Mouse (Mus musculus): ENCODE data around the gene Odf4. TPM values are rescaled to one million over a fixed set of nuclear protein-coding genes. Genes with fewer than 3 reads are reported as not detected.

Gene Odf4
- polyA plus RNA-seq, 1 experiment from 2014 or later = not detected

GRCm38 (mm10) chr11:68914566-68914965, 12.3 kb downstream of the Odf4 start:
- H3K27ac ChIP-seq (replicated peaks) = no peak overlapping the region
- H3K4me1 ChIP-seq = peaks cover 14% of the 10 kb centered on the region; the same call in 1 of the 2 replicates
- no peaks in the 10 kb centered on the region for H3K27me3 ChIP-seq
- H3K36me3 ChIP-seq = no peaks in the 10 kb centered on the region
- H3K4me3 ChIP-seq (replicated peaks) = no peak overlapping the region
- H3K4me2 ChIP-seq (replicated peaks) = no peak overlapping the region
- no peak for ATAC-seq (ENCODE audit: insufficient number of reproducible peaks, low FRiP score, low TSS enrichment, low read depth)
- H3K9me3 ChIP-seq (replicated peaks) = no peaks in the 10 kb centered on the region
- H3K9ac ChIP-seq = no peak overlapping the region
- 96% methylated on average over 4 of the region's 4 CpGs for WGBS

- no peak overlapping the region for H3K4me3 ChIP-seq (replicated peaks)
- 39% methylated on average over 14 of the region's 14 CpGs for WGBS
- H3K4me1 ChIP-seq = peaks cover 17% of the 10 kb centered on the region
- no peaks in the 10 kb centered on the region for H3K27me3 ChIP-seq
- no peaks in the 10 kb centered on the region for H3K9me3 ChIP-seq (replicated peaks)
- no peak overlapping the region for H3K9ac ChIP-seq
- no peaks in the 10 kb centered on the region for H3K36me3 ChIP-seq
- no peak for ATAC-seq (ENCODE audit: insufficient number of reproducible peaks, low FRiP score, low TSS enrichment, low read depth)
- H3K4me2 ChIP-seq (replicated peaks) = no peak overlapping the region
- H3K27ac ChIP-seq (replicated peaks) = peak overlapping the region; percentile 58
Observed at GRCm38 (mm10) chr11:68911531-68912177, 15.2 kb downstream of the Odf4 start.

GRCm38 (mm10) chr11:68908846-68909503, 17.9 kb downstream of the Odf4 start:
- 46% methylated on average over 7 of the region's 7 CpGs for WGBS
- ATAC-seq (ENCODE audit: insufficient number of reproducible peaks, low FRiP score, low TSS enrichment, low read depth) = no peak
- H3K36me3 ChIP-seq = peaks cover 23% of the 10 kb centered on the region
- H3K4me3 ChIP-seq (replicated peaks) = no peak overlapping the region
- no peaks in the 10 kb centered on the region for H3K27me3 ChIP-seq
- no peak overlapping the region for H3K9ac ChIP-seq
- H3K4me1 ChIP-seq = peaks cover 23% of the 10 kb centered on the region
- no peaks in the 10 kb centered on the region for H3K9me3 ChIP-seq (replicated peaks)
- no peak overlapping the region for H3K4me2 ChIP-seq (replicated peaks)
- H3K27ac ChIP-seq (replicated peaks) = no peak overlapping the region

- Histone ChIP-seq H3K27ac (replicated peaks) (no peak overlapping the region), H3K9me3 (replicated peaks) (no peaks in the 10 kb centered on the region), H3K27me3 (no peaks in the 10 kb centered on the region), H3K36me3 (peaks cover 37% of the 10 kb centered on the region), H3K4me3 (replicated peaks) (no peak overlapping the region), H3K4me2 (replicated peaks) (no peak overlapping the region), H3K9ac (no peak overlapping the region), H3K4me1 (peaks cover 31% of the 10 kb centered on the region)
- ATAC-seq (ENCODE audit: insufficient number of reproducible peaks, low FRiP score, low TSS enrichment, low read depth) = no peak
- 81% methylated on average over 3 of the region's 3 CpGs for WGBS
Observed at GRCm38 (mm10) chr11:68907251-68907650, 19.6 kb downstream of the Odf4 start.

- Histone ChIP-seq H3K4me1 (peaks cover 23% of the 10 kb centered on the region), H3K36me3 (peaks cover 37% of the 10 kb centered on the region)
Observed at GRCm38 (mm10) chr11:68906461-68906790, 20.5 kb downstream of the Odf4 start.

GRCm38 (mm10) chr11:68905665-68906460, 21.0 kb downstream of the Odf4 start:
- no peak overlapping the region for H3K9ac ChIP-seq
- 87% methylated on average over 9 of the region's 9 CpGs for WGBS
- no peak overlapping the region for H3K4me2 ChIP-seq (replicated peaks)
- H3K4me1 ChIP-seq = peaks cover 21% of the 10 kb centered on the region
- H3K27me3 ChIP-seq = no peaks in the 10 kb centered on the region
- no peak overlapping the region for H3K4me3 ChIP-seq (replicated peaks)
- peaks cover 37% of the 10 kb centered on the region for H3K36me3 ChIP-seq
- ATAC-seq (ENCODE audit: insufficient number of reproducible peaks, low FRiP score, low TSS enrichment, low read depth) = no peak
- no peaks in the 10 kb centered on the region for H3K9me3 ChIP-seq (replicated peaks)
- H3K27ac ChIP-seq (replicated peaks) = peak overlapping the region; percentile 41

More at GRCm38 (mm10) chr11:68906461-68906790, 20.5 kb downstream of the Odf4 start:
- WGBS = 50% methylated on average over 4 of the region's 4 CpGs
- no peak for ATAC-seq (ENCODE audit: insufficient number of reproducible peaks, low FRiP score, low TSS enrichment, low read depth)
- Histone ChIP-seq H3K4me3 (replicated peaks) (no peak overlapping the region), H3K27ac (replicated peaks) (peak overlapping the region; percentile 41), H3K9ac (no peak overlapping the region), H3K27me3 (no peaks in the 10 kb centered on the region), H3K9me3 (replicated peaks) (no peaks in the 10 kb centered on the region), H3K4me2 (replicated peaks) (no peak overlapping the region)

GRCm38 (mm10) chr11:68905138-68905531, 21.7 kb downstream of the Odf4 start:
- no peak for ATAC-seq (ENCODE audit: insufficient number of reproducible peaks, low FRiP score, low TSS enrichment, low read depth)

GRCm38 (mm10) chr11:68904375-68905137, 22.3 kb downstream of the Odf4 start:
- Histone ChIP-seq H3K4me2 (replicated peaks) (no peak overlapping the region), H3K9me3 (replicated peaks) (no peaks in the 10 kb centered on the region), H3K4me1 (peaks cover 23% of the 10 kb centered on the region), H3K4me3 (replicated peaks) (no peak overlapping the region), H3K27me3 (0 out of 2 replicates have a peak, but pooled peaks cover 3% of the 10 kb centered on the region), H3K27ac (replicated peaks) (peak overlapping the region; percentile 41; the same call in 1 of the 2 replicates), H3K9ac (no peak overlapping the region), H3K36me3 (peaks cover 37% of the 10 kb centered on the region)
- ATAC-seq (ENCODE audit: insufficient number of reproducible peaks, low FRiP score, low TSS enrichment, low read depth) = no peak
- 86% methylated on average over 8 of the region's 8 CpGs for WGBS

More at GRCm38 (mm10) chr11:68905138-68905531, 21.7 kb downstream of the Odf4 start:
- H3K27me3 ChIP-seq = 0 out of 2 replicates have a peak, but pooled peaks cover under 1% of the 10 kb centered on the region
- WGBS = 83% methylated on average over 3 of the region's 3 CpGs
- no peak overlapping the region for H3K4me2 ChIP-seq (replicated peaks)
- H3K9me3 ChIP-seq (replicated peaks) = no peaks in the 10 kb centered on the region
- no peak overlapping the region for H3K4me3 ChIP-seq (replicated peaks)
- H3K36me3 ChIP-seq = peaks cover 37% of the 10 kb centered on the region
- H3K4me1 ChIP-seq = peaks cover 23% of the 10 kb centered on the region
- no peak overlapping the region for H3K9ac ChIP-seq
- H3K27ac ChIP-seq (replicated peaks) = peak overlapping the region; percentile 41; the same call in 1 of the 2 replicates

GRCm38 (mm10) chr11:68903775-68904174, 23.1 kb downstream of the Odf4 start:
- WGBS = 87% methylated on average over 2 of the region's 2 CpGs
- H3K9me3 ChIP-seq (replicated peaks) = no peaks in the 10 kb centered on the region
- H3K27me3 ChIP-seq = 0 out of 2 replicates have a peak, but pooled peaks cover 3% of the 10 kb centered on the region
- H3K36me3 ChIP-seq = peaks cover 37% of the 10 kb centered on the region
- peaks cover 23% of the 10 kb centered on the region for H3K4me1 ChIP-seq
- H3K27ac ChIP-seq (replicated peaks) = no peak overlapping the region
- H3K4me2 ChIP-seq (replicated peaks) = no peak overlapping the region
- H3K9ac ChIP-seq = no peak overlapping the region
- ATAC-seq (ENCODE audit: insufficient number of reproducible peaks, low FRiP score, low TSS enrichment, low read depth) = no peak
- no peak overlapping the region for H3K4me3 ChIP-seq (replicated peaks)

- peak overlapping the region; percentile 55 for H3K4me2 ChIP-seq (replicated peaks)
- H3K36me3 ChIP-seq = peaks cover 37% of the 10 kb centered on the region
- no peak for ATAC-seq (ENCODE audit: insufficient number of reproducible peaks, low FRiP score, low TSS enrichment, low read depth)
- H3K27ac ChIP-seq (replicated peaks) = no peak overlapping the region
- H3K27me3 ChIP-seq = 0 out of 2 replicates have a peak, but pooled peaks cover 3% of the 10 kb centered on the region
- peak overlapping the region; percentile 94 for H3K4me3 ChIP-seq (replicated peaks)
- peaks cover 23% of the 10 kb centered on the region for H3K4me1 ChIP-seq
- peak overlapping the region; percentile 99 for H3K9ac ChIP-seq
- H3K9me3 ChIP-seq (replicated peaks) = no peaks in the 10 kb centered on the region
- WGBS = 79% methylated on average over 5 of the region's 5 CpGs
Observed at GRCm38 (mm10) chr11:68902823-68903222, 24.1 kb downstream of the Odf4 start.
